ENCODE assay signal across 22 mouse cellular contexts in genomic region chr2:79096532-79097251, GRCm38 (mm10).
A peak's percentile ranks its signal among the peaks of the same experiment; 100 is the strongest.
DNase-seq lines count a peak whose midpoint lies in the region; ATAC-seq and TF ChIP-seq lines count a peak whose summit lies in the region.
"Had no signal": no experiment of that assay in that cellular context is flagged by ENCODE, and none has a peak within 500 bp of the region (broad histone marks: within the 10 kb centered on the region; RNA-seq: fewer than 3 reads in every experiment).

No protein-coding gene starts in this region.

- 42% methylated on average over 3 of the region's 3 CpGs for WGBS in lung, embryonic 14.5 days
- WGBS in lung, embryonic 15.5 days = 48% methylated on average over 3 of the region's 3 CpGs
- WGBS in lung, embryonic 16.5 days = 50% methylated on average over 3 of the region's 3 CpGs
- WGBS in lung, postnatal 0 days = 54% methylated on average over 3 of the region's 3 CpGs

- no peak overlapping the region for H3K9ac ChIP-seq in lung, embryonic 14.5 days
- H3K9ac ChIP-seq in lung, embryonic 15.5 days = no peak overlapping the region
- H3K9ac ChIP-seq in lung, embryonic 16.5 days (ENCODE audit: low read length) = no peak overlapping the region
- no peak overlapping the region for H3K9ac ChIP-seq in lung, postnatal 0 days (replicated peaks; ENCODE audit: low read depth)

- no peak overlapping the region for H3K4me3 ChIP-seq in lung, embryonic 14.5 days (ENCODE audit: low read depth, low read length)
- H3K4me3 ChIP-seq in lung, embryonic 15.5 days = no peak overlapping the region
- H3K4me3 ChIP-seq in lung, embryonic 16.5 days (ENCODE audit: low read length) = no peak overlapping the region
- H3K4me3 ChIP-seq in lung, postnatal 0 days (ENCODE audit: low read depth, low read length) = no peak overlapping the region

- ATAC-seq in lung, embryonic 14.5 days (ENCODE audit: insufficient read depth) = peak; percentile 97
- peak; percentile 93 for ATAC-seq in lung, embryonic 15.5 days (ENCODE audit: borderline replicate concordance, extremely low read depth, low FRiP score, low TSS enrichment)
- ATAC-seq in lung, embryonic 16.5 days (ENCODE audit: low read depth) = peak; percentile 91
- no peak for ATAC-seq in lung, postnatal 0 days
- ATAC-seq: activated CD4-positive, CD25-positive, alpha-beta regulatory T cell, adult 4 months; CD4-positive, CD25-positive, alpha-beta regulatory T cell, adult 4 months; Patski had no signal

- TF ChIP-seq EP300 in lung, postnatal 0 days (IDR thresholded peaks at IDR 0.05) = 0 out of 2 replicates have a peak, but pooled peaks have one; percentile 33

- no peaks in the 10 kb centered on the region for H3K4me1 ChIP-seq in lung, embryonic 14.5 days (ENCODE audit: insufficient read depth)
- peaks cover 14% of the 10 kb centered on the region for H3K4me1 ChIP-seq in lung, embryonic 15.5 days
- H3K4me1 ChIP-seq in lung, embryonic 16.5 days (replicated peaks; ENCODE audit: control insufficient read depth, insufficient read depth, low read length) = peaks cover 8% of the 10 kb centered on the region; the same call in 1 of the 2 replicates
- no peaks in the 10 kb centered on the region for H3K4me1 ChIP-seq in lung, postnatal 0 days (ENCODE audit: insufficient read depth, low read depth, low read length)

- H3K27me3 ChIP-seq in lung, embryonic 14.5 days (ENCODE audit: insufficient read depth, low read length) = no peaks in the 10 kb centered on the region
- no peaks in the 10 kb centered on the region for H3K27me3 ChIP-seq in lung, embryonic 15.5 days
- no peaks in the 10 kb centered on the region for H3K27me3 ChIP-seq in lung, embryonic 16.5 days (ENCODE audit: control insufficient read depth, insufficient read depth, low read depth, low read length)
- no peaks in the 10 kb centered on the region for H3K27me3 ChIP-seq in lung, postnatal 0 days (replicated peaks; ENCODE audit: insufficient read depth, low read length)
- H3K27me3 ChIP-seq: CH12.LX, Patski had no signal

- H3K27ac ChIP-seq in lung, embryonic 14.5 days (ENCODE audit: low read depth) = no peak overlapping the region
- 0 out of 2 replicates have a peak overlapping the region, but pooled peaks have one; percentile 15 for H3K27ac ChIP-seq in lung, embryonic 15.5 days
- H3K27ac ChIP-seq in lung, embryonic 16.5 days (ENCODE audit: low read length) = no peak overlapping the region
- no peak overlapping the region for H3K27ac ChIP-seq in lung, postnatal 0 days (ENCODE audit: low read length)

- peak; percentile 86 for DNase-seq in lung, embryonic 14.5 days
- no peak for DNase-seq in lung, postnatal 10 days
- no peak for DNase-seq in lung, postnatal 25 days (ENCODE audit: low spot score)
- DNase-seq in lung, postnatal 36 days = no peak
- no peak for DNase-seq in lung, postnatal 0 days (ENCODE audit: low spot score)
- no peak for DNase-seq in lung, adult 18-20 months
- DNase-seq: adrenal gland, adult 2 months; adrenal gland, adult 8-10 months; adrenal gland, postnatal 10 days; adrenal gland, postnatal 14 days; adrenal gland, postnatal 25 days; adrenal gland, postnatal 36 days; B cell, adult 2 months; cerebellum, adult 11 months; cerebellum, adult 11-12 months had no signal

- no peak for TF ChIP-seq CTCF in lung, embryonic 14.5 days (IDR thresholded peaks at IDR 0.05; ENCODE audit: low read depth)
- no peak for TF ChIP-seq CTCF in lung, postnatal 0 days (IDR thresholded peaks at IDR 0.05)

- H3K36me3 ChIP-seq in lung, embryonic 14.5 days (ENCODE audit: insufficient read depth) = no peaks in the 10 kb centered on the region
- H3K36me3 ChIP-seq in lung, embryonic 15.5 days = no peaks in the 10 kb centered on the region
- H3K36me3 ChIP-seq in lung, embryonic 16.5 days (ENCODE audit: control insufficient read depth, insufficient read depth, low read length) = no peaks in the 10 kb centered on the region
- no peaks in the 10 kb centered on the region for H3K36me3 ChIP-seq in lung, postnatal 0 days (ENCODE audit: insufficient read depth, low read length)
- H3K36me3 ChIP-seq: G1E had no signal

- no peak overlapping the region for H3K4me2 ChIP-seq in lung, embryonic 14.5 days
- H3K4me2 ChIP-seq in lung, embryonic 15.5 days = no peak overlapping the region
- H3K4me2 ChIP-seq in lung, embryonic 16.5 days (ENCODE audit: low read depth, low read length) = no peak overlapping the region
- no peak overlapping the region for H3K4me2 ChIP-seq in lung, postnatal 0 days (replicated peaks; ENCODE audit: low read depth, low read length)

- no peaks in the 10 kb centered on the region for H3K9me3 ChIP-seq in lung, embryonic 14.5 days (ENCODE audit: low read depth, low read length)
- H3K9me3 ChIP-seq in lung, embryonic 15.5 days = no peaks in the 10 kb centered on the region
- no peaks in the 10 kb centered on the region for H3K9me3 ChIP-seq in lung, embryonic 16.5 days (ENCODE audit: control insufficient read depth, low read length)
- H3K9me3 ChIP-seq in lung, postnatal 0 days (ENCODE audit: low read length) = no peaks in the 10 kb centered on the region
- H3K9me3 ChIP-seq: G1E had no signal
